Mouse (Mus musculus) embryonic facial prominence, embryonic 12.5 days (tissue): ENCODE results near the gene Fam122b. TPM values are rescaled to one million over a fixed set of nuclear protein-coding genes. Genes with fewer than 3 reads are reported as not detected.

Source experiments
- ATAC-seq: fragments of 200-750 bp; cut with Nextera tagmentation; 2 replicates; pipeline ENCODE4 v1.8.0; 2017; ENCODE audit not compliant: insufficient number of reproducible peaks, insufficient read depth, low FRiP score, low TSS enrichment
- H3K27ac ChIP-seq: fragments of 300-500 bp; sonication (generic); 2 replicates; pipeline ENCODE4 v1.5.1; 2016; ENCODE audit warnings: mild to moderate bottlenecking
- H3K27me3 ChIP-seq: fragments of 300-500 bp; sonication (generic); 2 replicates; pipeline ENCODE4 v1.6.1; 2016; ENCODE audit warnings: mild to moderate bottlenecking, moderate library complexity
- H3K36me3 ChIP-seq: fragments of 300-500 bp; sonication (generic); 2 replicates; pipeline ENCODE4 v1.6.1; 2016; ENCODE audit warnings: mild to moderate bottlenecking
- H3K4me1 ChIP-seq: fragments of 300-500 bp; sonication (generic); 2 replicates; pipeline ENCODE4 v1.6.1; 2016
- H3K4me2 ChIP-seq: fragments of 300-500 bp; sonication (generic); replicated peaks from 2 replicates; pipeline ENCODE4 v1.6.1; 2016; ENCODE audit warnings: mild to moderate bottlenecking, moderate library complexity
- H3K4me3 ChIP-seq: fragments of 300-500 bp; sonication (generic); 2 replicates; pipeline ENCODE4 v1.5.1; 2016; ENCODE audit warnings: mild to moderate bottlenecking
- H3K9ac ChIP-seq: fragments of 300-500 bp; sonication (generic); 2 replicates; pipeline ENCODE4 v1.6.1; 2016; ENCODE audit warnings: mild to moderate bottlenecking, moderate library complexity
- H3K9me3 ChIP-seq: fragments of 300-500 bp; sonication (generic); 2 replicates; pipeline ENCODE4 v1.6.1; 2016; ENCODE audit warnings: mild to moderate bottlenecking, moderate library complexity
- WGBS: fragments of 180-500 bp; shearing (Covaris S2); methylation state at CpG from one replicate; pipeline ENCODE4 v1.1.7; 2016; 5-methylcytosine and 5-hydroxymethylcytosine counted together
- polyA plus RNA-seq: library from polyadenylated mRNA; unstranded; fragments of >200 nt; fragmentation: Nextera tagmentation; extraction: Ambion mirVana; gene quantifications from 2 replicates; pipeline ENCODE4 v1.2.1, GENCODE M21; 2016

Fam122b gene
- polyA plus RNA-seq, 1 experiment from 2014 or later: 9.3 TPM

- ATAC-seq: no peak
- Histone ChIP-seq H3K36me3 (no peaks in the 10 kb centered on the region), H3K4me1 (no peaks in the 10 kb centered on the region), H3K4me2 (no peak overlapping the region), H3K4me3 (no peak overlapping the region), H3K9ac (no peak overlapping the region), H3K9me3 (no peaks in the 10 kb centered on the region), H3K27me3 (no peaks in the 10 kb centered on the region), H3K27ac (no peak overlapping the region)
- 27% methylated on average over 5 of the region's 5 CpGs for WGBS
Measured at GRCm38 (mm10) chrX:53196392-53196791, 73.2 kb downstream of the Fam122b start.

Other genes starting within 250 kb of the Fam122b start
- 10.0 and 13.5 TPM in 2 replicates for gene Plac1, start 29.7 kb downstream of the Fam122b start, polyA plus RNA-seq
- gene Fam122c, start 3.6 kb upstream of the Fam122b start, polyA plus RNA-seq: not detected in 2 replicates
- 47.4 and 50.1 TPM in 2 replicates for gene Mospd1, start 100.7 kb upstream of the Fam122b start, polyA plus RNA-seq
- gene Etd, start 165.1 kb upstream of the Fam122b start, polyA plus RNA-seq: not detected in 2 replicates